Mouse (Mus musculus) gastrocnemius, postnatal 25 days (tissue): ENCODE results near the gene Vwa8. TPM values are rescaled to one million over a fixed set of nuclear protein-coding genes. Genes with fewer than 3 reads are reported as not detected.
A peak's percentile ranks its signal among the peaks of the same experiment; 100 is the strongest.

Experiments
- DNase-seq: peaks from one replicate; pipeline ENCODE4 v3.0.0; 2022
- total RNA-seq, 2 experiments: library from RNA; stranded (reverse); gene quantifications; 1 replicate in 1 of 2; 2 replicates in 1 of 2; pipeline ENCODE4 v1.2.3; 2021

Vwa8 gene
- total RNA-seq, 2 experiments from 2014 or later = 57.0 to 64.3 TPM

DNA sequence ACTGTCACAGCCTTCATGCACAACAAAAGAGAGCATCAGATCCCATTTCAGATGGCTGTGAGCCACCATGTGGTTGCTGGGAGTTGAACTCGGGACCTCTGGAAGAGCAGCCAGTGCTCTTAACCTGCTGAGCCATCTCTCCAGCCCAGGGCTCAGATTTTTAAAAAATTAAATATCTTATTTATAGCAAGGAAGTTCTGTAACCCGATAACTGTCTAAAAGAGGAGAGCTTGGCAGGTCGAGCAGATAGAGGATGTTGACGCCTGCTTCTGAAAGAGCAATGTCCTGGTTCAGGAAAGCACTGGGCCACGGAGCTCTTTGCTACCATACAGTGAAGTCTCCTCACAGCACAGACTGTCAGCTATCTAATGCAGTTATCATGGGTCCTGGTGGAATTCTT is 237.2 kb downstream of the Vwa8 start:
- DNase-seq = no peak

GRCm38 (mm10) chr14:79089464-79089863 is 240.6 kb downstream of the Vwa8 start:
- peak; percentile 55 for DNase-seq

DNA sequence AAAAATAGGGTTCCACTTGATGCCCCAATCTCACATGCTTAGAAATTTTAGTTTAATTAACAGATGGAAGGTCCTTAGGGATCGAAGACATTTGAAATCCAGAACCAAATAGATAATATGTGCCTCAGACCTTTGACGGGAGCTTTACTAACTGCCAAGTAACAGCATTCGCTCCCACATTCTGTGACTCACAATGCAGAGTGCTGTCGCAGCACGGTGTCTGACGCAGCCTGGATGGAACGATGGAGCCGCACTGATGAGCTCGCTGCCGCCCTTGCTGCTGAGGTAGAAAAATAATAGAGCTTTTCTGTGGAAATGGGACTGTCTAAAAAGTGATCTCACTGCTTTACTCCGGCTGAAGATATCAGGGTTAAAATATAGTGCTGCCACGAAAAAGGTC is 248.3 kb downstream of the Vwa8 start:
- DNase-seq = no peak

GRCm38 (mm10) chr14:79106655-79107515 is 258.0 kb downstream of the Vwa8 start:
- peak; percentile 51 for DNase-seq

DNA sequence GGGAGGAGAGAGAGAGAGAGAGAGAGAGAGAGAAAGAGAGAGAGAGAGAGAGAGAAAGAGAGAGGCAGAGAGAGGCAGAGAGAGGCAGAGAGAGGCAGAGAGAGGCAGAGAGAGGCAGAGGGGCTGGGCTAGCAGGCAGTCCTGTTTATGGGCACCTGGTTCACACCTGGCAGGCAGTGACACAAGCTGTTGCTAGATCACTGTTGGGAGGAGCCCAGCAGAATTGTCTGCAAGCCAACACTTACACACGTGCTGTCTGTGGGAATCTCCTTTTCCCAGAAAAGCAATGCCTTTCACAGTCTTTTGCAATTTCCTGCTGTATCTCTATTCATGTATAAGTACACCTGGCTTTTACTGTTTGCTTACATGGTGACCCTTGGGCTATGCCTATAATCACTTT is 260.5 kb downstream of the Vwa8 start:
- no peak for DNase-seq

DNA sequence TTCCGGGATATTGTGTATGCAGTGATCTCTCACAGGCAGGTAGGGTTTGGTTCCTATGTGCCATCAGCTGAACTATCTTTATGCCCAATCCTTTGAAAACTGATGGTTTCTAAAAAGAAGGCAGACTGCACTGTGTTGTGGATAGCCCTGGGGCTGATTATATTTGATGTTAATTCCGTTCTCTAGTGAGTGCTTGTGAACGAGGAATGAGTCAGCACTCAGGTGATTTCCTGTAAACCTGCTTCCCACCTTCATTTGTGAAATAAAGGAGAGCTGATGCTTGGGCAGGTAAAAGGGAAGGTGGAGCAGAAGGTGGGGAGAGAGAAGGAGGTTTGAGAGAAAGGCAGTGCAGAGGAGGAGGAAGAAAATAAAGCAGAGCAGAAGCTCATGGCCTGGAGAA is 261.2 kb downstream of the Vwa8 start:
- DNase-seq = no peak

GRCm38 (mm10) chr14:79112050-79112449 is 263.2 kb downstream of the Vwa8 start:
- no peak for DNase-seq

GRCm38 (mm10) chr14:79114526-79115383 is 265.9 kb downstream of the Vwa8 start:
- no peak for DNase-seq

GRCm38 (mm10) chr14:79118457-79118856 is 269.6 kb downstream of the Vwa8 start:
- DNase-seq = no peak

DNA sequence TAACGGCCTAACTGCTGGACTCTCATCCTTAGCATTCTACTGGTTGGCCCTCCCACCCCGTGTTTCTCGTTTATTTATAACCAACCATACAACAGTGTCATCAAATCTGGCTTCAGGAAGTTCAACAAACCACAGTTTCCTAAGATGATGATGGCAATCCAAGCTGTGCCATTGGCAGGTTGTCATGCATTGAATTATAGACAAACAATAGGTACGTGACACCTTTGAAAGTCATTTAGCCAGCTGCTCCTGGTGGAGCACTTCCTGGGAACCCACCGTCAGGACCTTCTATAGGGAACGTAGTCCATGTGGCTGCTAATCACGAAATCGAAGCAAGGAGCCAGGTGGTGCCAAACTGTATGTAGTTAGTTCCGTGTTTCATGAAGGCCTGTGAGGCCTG is 270.5 kb downstream of the Vwa8 start:
- DNase-seq = peak; percentile 27

- DNase-seq = no peak
Measured at GRCm38 (mm10) chr14:79120681-79121080, 271.8 kb downstream of the Vwa8 start.

DNA sequence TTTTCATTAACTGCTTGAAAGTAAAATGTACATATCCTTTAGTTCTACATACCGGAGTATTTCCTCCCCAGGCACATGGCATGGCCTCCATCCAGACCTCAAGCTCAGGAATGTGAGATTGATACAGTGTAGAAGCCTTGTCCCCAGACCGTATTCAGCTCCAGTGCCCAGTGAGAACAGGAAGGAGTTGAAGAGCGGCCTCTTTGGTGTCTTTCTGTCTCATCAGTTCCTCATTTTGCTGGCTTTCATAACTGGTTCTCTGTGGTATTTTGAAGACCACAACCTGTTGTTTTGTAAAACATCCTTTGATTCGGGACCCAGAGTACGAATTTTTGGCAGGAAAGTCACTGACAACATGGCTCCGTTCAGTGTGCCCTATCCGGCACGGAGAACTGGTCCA is 274.6 kb downstream of the Vwa8 start:
- no peak for DNase-seq

GRCm38 (mm10) chr14:79124643-79125042 is 275.8 kb downstream of the Vwa8 start:
- DNase-seq = no peak

DNA sequence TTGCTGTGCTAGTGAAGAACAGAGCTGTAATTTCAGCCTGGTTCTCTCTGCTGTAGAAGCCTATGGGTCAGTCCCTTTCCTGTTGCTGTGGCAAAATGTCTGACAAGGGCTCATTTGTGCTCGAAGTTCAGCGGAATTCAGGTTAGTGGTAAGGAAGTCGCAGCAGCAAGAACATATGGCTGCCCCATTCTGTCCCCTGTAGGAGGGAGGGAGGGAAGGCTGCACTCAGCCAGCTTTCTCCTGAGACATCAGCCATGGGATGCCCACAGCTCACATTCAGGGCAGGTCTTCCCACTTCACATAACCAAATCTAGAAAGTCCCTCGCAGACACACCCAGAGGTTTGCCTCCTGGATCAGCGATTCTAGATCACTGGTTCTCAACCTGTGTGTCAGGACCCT is 277.3 kb downstream of the Vwa8 start:
- no peak for DNase-seq

DNA sequence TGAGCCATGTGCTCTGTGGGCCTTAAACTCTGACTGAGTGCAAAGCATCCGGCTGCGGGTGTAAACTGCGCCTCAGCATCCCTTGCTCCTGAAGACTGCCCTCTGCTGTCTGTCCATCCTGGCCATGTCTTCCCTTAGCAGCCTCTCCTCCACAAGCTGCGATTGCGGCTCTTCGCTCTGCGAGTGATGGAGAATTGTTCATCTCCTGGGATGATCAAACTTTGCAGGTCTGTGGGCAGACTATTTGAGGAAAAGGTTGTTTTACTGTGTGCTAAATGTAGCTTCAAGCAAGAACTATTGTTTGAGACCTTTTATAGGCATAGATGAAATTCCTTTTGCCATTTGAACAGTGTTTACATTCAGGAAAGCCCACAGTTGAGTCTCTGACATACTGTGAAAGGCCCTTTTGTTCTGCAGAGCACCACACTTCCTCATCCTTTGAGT is 286.1 kb downstream of the Vwa8 start:
- DNase-seq = no peak

DNA sequence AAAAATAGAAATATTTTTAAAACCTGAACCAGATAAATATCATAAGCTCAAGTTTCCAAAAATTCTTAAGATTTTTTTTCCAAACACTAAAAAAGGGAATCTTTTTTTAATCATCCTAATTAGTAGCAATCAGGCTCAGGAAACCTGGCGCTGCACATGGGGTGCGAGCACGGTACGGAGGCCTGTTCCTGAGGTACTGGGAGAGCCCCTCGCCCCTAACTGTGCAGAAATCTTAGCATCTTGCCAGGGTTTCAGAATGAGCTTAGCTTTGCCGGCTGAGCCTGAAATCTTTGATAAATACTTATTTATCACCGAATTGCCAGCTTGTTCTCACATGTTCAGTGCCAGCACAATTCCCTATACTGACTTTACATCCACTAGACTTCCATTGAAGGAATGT is 286.6 kb downstream of the Vwa8 start:
- no peak for DNase-seq

- no peak for DNase-seq
Measured at GRCm38 (mm10) chr14:79136585-79136984, 287.7 kb downstream of the Vwa8 start.

DNA sequence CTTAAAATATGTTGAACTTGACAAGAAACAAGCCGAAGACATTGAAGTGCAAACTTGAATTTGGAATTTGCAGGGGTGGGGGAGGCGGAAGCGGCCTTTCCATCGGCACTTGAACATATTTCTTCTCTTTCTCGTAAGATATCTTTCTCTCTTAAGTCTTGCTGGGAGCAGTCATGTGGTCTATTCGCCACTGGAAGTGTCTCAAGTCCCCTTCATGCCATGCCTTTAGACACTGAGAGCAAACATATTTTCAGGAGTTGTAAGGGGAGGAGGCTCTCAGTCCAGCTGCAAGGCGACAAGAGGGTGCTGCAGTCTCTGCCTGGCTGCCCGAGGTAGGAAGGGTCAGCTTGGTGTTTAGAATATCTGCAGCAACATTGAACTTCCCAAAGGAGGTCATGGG is 288.2 kb downstream of the Vwa8 start:
- DNase-seq = no peak

DNA sequence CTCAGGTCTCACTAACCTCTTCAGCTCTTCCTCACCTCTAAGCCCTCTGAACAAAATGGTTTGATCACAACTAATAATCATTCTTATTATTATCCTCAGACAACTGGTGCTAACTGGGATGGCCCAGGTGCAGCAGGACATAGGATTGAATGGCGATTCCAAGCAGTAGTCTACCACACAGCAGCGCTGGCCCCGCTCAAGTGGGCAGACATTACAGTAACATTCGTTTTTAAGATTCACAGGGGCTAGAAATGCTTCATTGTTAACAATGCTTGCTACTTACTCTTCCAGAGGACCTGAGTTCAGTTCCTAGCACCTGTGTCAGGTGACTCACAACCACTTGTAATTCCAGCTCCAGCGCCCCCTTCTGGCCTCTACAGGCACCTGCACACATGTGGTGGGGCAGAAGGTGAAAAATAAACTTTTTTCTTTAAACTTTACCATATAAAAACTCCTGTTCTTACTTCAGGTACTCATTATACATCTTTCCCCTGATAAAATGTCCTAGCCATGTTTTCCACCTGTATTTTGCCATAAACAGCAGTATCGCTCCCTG is 290.3 kb downstream of the Vwa8 start:
- DNase-seq = no peak

DNA sequence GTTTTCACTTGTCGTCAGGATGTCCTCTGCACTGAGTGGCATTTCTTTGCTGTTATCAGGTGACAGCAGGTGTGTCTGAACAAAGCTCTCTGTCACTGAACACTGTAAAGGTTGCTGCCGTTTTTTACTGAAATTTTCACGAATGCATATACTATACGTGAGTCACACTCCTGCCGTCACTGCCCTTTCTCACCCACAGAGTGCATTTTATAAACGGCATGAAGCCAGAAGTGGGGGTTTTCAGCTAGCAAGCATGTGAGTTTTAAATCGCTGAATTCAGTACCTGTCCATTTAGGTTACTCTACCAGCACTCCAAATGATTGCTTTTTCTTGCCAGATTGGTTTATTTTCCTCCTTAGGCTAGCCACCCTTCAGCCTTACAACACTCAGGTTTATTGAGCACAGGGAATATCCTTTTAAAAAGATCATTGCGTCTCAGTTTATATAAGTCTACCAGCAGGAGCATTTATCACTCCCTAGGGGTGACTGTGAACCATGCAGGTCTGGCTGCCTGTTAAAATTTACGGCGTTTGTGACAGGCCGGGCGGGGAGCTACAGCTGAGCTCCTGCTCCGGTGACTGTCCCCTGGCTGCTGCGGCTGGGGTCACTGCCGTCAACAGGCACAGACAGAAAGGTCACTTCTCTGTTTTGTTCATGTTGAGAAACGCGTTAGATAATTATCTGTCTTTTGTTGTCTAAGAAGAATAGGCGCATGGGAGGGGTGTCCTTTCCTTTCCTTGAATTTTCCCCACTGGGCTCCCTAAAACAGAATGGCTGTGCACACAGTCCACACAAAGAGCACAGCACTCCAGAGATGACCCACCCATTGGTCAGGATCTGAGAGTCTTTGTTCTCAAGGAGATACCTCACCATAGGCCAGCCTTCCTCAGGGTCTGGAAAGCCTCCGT is 291.3 kb downstream of the Vwa8 start:
- peak; percentile 57 for DNase-seq

DNA sequence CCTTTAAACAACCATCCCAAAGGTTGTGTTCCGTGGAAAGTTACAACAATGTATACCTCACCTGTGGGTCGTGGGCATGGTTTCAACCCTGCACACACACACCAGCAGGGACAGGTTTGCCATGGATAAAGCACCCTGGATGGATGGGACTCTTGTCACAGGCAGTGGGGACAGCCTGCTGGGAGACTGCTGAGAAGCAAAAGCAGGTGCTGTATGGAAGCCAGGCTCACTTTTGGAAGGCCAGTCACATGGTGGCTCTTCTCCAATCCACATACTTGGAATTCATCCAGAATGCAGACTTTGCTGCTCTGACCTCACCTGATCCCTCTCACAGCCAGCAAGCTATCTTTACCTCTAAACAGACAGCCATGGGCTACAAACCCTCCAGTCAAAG is 292.0 kb downstream of the Vwa8 start:
- no peak for DNase-seq

DNA sequence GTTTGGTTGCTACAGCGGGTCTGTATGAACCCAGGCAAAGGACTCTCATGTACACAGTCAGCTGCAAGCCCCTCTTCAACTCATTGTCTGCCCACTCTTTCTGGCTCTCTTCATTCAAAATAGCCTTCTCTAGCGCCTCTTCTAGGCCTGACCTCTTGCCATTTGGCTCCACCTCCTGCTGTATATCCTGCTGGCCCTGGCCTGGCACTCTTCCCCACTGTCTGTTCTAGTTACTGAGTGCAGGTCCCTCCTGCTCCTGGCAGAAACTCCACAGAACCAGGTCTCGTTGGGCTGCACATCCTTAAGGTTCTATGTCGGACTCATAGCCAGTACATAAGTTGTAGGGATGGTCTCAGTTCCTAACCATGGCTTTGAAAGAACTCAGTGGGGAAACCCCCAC is 293.5 kb downstream of the Vwa8 start:
- no peak for DNase-seq
